Mouse (Mus musculus) mouse trophoblast stem cell (cell line): ENCODE data around the gene Ttc34.

Experiments used
- in situ Hi-C, 2 experiments: fragments of 300-500 bp; cut with MseI, MboI; formaldehyde crosslinking; loops; 2 replicates in 1 of 2; 3 replicates in 1 of 2; pipeline ENCODE4 v1.15.1; 2025

The Ttc34 gene

GRCm38 (mm10) chr4:154856882-154857281 is 19.6 kb downstream of the Ttc34 start:
- in situ Hi-C loops = no loop called here

- in situ Hi-C loops = no loop called here
These were observed 20.3 kb downstream of the Ttc34 start for GRCm38 (mm10) chr4:154857366-154858240.

GRCm38 (mm10) chr4:154858601-154859000 is 21.3 kb downstream of the Ttc34 start:
- in situ Hi-C loops = no loop called here

- in situ Hi-C loops = no loop called here
These were observed 24.7 kb downstream of the Ttc34 start for GRCm38 (mm10) chr4:154861967-154862366.

- in situ Hi-C loops = no loop called here
These were observed 26.2 kb downstream of the Ttc34 start for GRCm38 (mm10) chr4:154863436-154863935.

DNA sequence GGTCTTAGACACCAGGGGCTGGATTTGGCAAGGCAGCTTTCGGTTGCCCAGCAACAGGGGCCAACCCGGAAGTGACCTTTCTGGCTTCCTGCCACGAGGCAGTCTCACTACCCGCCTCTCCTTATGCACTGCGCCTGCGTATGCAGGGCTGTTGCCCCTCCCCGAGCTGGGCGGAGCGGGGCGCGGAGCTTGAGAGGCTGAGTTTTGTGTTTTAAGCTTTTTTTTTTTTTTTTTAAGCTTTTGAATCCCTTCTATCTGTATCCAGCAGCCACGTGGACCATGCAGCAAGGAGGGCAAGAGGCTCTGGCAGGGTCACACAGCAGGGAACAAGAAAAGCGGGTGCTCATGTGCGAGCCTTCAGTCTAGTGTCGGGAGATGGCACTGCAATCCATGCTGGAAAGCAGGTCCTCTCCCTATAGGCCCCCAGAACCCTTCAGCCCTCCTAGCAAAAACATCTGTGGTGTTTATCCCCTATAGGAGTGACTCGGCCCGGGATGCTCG is 27.1 kb downstream of the Ttc34 start:
- in situ Hi-C loops = no loop called here

DNA sequence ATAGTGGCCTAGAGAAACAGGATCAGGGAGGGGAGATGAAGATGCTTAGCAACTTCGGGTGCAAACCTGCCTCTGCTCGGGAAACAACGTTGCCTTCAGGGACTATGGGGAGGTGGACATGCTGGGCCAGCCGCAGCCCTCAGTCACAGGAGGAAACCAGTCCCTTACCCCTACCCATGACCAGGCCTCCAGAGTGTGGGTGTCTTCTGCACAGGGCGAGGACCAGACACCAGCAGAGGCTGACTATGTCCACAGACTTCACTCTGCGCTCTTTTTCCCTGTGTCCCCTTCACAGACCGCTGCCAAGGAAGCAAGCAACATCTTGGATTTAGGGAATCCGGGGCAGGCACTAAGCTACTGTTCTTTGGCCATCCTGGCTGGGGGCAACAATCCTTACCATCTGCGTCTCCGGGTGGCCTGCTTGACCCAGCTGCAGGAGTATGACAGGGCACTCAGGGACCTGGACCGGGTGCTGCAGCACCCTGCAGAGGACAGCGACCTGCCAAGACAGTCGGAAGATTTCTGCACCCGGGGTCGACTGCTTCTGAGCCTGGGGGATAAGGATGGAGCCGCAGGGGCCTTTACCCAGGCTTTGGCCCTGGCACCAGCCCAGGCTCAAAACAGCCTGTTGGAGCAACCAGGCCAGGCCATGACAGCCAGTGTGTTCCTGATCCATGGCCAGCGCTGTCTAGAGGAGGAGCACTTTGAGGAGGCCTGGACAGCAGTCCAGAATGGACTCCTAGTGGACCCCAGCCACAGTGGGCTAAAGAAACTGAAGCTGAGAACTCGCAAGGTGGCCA is 27.9 kb downstream of the Ttc34 start:
- in situ Hi-C loops = no loop called here

GRCm38 (mm10) chr4:154866391-154866790 is 29.1 kb downstream of the Ttc34 start:
- in situ Hi-C loops = no loop called here

DNA sequence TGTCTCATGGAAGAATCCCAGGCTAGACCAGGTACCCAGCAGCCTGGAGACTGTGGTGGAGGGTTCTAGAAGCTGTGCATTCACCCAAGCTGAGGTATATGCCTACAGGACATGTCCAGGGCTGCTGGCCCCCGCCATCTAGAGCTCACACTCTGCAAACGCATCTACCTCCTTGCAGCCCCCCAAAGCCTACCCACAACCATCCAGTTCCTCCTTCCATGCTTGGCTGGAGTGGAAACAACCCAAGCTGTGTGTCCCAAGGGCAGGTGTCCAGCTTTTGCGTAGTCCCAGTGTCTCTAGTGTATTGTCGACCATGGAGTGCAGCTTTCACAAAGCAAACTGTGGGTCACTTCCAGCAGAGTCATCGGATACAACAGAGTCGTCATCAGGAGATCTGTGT is 30.0 kb downstream of the Ttc34 start:
- in situ Hi-C loops = no loop called here

- in situ Hi-C loops = no loop called here
These were observed 32.2 kb downstream of the Ttc34 start, which contains the start of gene Mmel1 for GRCm38 (mm10) chr4:154869440-154869839. Gene Mmel1 (plus strand): TSS chr4:154869585.

DNA sequence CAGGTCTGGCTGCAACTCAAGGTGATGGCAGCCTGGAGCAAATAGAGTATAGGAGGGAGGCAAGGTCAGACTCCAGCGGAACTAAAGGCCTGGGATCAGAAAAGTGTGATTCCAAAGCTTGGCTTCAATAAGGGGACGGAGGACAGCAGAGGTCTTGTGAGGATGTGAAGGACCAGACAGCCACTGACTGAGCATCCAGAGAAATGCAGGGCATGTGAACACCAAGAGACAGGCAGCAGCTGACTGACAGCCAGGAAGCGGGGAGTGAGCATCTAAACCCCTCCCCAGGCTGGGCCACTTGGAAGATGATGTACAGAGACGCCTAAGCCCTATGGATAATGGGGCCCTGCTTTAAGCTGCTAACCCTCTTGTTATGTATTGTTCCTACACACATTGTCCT is 33.5 kb downstream of the Ttc34 start:
- in situ Hi-C loops = loop anchor here in 1 of 2 experiments (10.0 kb wide), 1 partner anchor 74 kb away; no protein-coding TSS in a partner anchor

DNA sequence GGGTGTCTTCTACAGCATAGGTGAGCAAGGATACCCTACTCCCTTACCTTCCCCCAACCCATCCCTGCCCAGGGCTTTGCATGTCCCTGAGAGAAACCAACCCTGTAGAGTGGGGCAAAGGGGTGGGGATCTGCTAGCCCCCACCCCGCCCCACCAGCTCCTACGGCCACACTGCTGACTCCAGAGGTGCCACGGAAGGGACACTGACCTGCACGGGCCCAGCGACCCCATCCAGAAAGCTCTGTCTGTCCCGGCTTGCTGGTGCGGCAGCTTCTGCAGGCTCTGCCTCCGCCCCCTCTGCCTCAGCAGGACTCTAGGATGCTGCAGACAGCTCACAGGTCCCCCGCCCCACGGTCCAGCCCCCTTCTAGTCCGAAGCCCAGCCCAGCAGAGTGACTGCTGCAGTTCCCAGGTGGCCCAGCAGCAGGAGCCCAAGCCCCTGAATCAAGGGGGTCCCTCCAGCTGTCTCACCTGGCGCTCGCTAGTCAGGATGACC is 34.5 kb downstream of the Ttc34 start:
- in situ Hi-C loops = loop anchor here in 1 of 2 experiments (10.0 kb wide), 1 partner anchor 73 kb away; no protein-coding TSS in a partner anchor

GRCm38 (mm10) chr4:154873186-154873585 is 35.9 kb downstream of the Ttc34 start:
- in situ Hi-C loops = loop anchor here in 1 of 2 experiments (10.0 kb wide), 1 partner anchor 72 kb away; no protein-coding TSS in a partner anchor

- in situ Hi-C loops = loop anchor here (5.0 to 10.0 kb wide), 3 partner anchors 64 to 184 kb away; no protein-coding TSS in a partner anchor
These were observed 40.7 kb downstream of the Ttc34 start for GRCm38 (mm10) chr4:154877864-154878548.

GRCm38 (mm10) chr4:154880730-154881129 is 43.5 kb downstream of the Ttc34 start:
- in situ Hi-C loops = no loop called here

DNA sequence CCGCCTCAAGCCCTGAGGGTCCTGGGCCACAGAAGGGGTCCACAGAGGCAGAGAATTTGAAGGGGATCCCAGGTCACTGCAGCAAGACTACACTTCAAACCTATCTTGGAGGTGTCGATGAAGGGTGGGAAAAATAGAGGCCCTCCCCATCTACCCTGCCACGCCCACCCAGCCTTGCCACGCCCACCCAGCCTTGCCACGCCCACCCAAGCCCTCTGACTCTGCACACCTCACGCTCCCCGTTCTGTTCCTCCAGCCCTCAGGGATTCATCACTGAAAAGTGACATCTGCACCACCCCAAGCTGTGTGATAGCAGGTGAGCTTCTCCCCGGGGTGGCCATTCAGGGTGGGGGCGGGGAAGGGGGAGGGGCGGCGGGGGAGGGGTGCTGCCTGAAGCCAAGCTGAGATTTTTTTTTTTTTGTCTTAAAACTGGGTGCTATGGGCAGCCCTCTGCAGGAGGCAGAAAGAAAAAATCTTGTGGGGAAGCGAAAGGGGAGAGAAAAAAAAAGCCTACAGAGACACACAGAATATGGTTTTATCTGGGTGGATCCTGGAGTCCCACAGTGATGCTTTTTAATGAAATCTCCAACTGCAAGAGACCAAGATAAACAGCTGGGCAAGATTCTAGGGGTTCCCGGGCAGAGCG is 44.9 kb downstream of the Ttc34 start:
- in situ Hi-C loops = no loop called here

DNA sequence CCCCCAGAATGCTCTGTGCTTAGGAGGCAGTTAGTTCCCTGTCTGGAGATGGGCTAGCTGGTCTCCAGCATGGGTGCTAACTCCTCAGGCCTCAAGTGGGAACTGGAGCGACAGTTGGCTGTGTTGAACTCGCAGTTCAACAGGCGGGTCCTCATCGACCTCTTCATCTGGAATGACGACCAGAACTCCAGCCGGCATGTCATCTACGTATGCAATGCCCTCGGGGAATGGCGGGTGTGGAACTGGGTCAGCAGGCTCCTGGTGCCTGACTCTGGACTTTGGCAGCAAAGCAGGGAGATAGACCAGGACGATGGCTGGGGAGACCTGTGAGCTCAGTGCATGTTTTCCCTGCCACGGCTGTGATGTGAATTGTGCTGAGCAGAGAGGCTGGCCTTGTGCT is 48.2 kb downstream of the Ttc34 start:
- in situ Hi-C loops = no loop called here

GRCm38 (mm10) chr4:154886876-154887592 is 49.8 kb downstream of the Ttc34 start:
- in situ Hi-C loops = no loop called here

GRCm38 (mm10) chr4:154887593-154888250 is 50.5 kb downstream of the Ttc34 start:
- in situ Hi-C loops = no loop called here
